ENCODE assay signal across 27 mouse cellular contexts in genomic region chr7:144432920-144433319, GRCm38 (mm10). TPM values are rescaled to one million over a fixed set of nuclear protein-coding genes. Genes with fewer than 3 reads are reported as not detected.
A peak's percentile ranks its signal among the peaks of the same experiment; 100 is the strongest.
DNase-seq lines count a peak whose midpoint lies in the region; ATAC-seq and TF ChIP-seq lines count a peak whose summit lies in the region.
"Had no signal": no experiment of that assay in that cellular context is flagged by ENCODE, and none has a peak within 500 bp of the region (broad histone marks: within the 10 kb centered on the region; RNA-seq: fewer than 3 reads in every experiment).

No protein-coding gene starts in this region.

- H3K4me1 ChIP-seq in kidney, embryonic 14.5 days (ENCODE audit: control insufficient read depth, insufficient read depth, low read length): no peaks in the 10 kb centered on the region
- H3K4me1 ChIP-seq in liver, postnatal 0 days (ENCODE audit: insufficient read depth): no peaks in the 10 kb centered on the region
- H3K4me1 ChIP-seq in forebrain, embryonic 11.5 days (replicated peaks; ENCODE audit: control insufficient read depth, insufficient read depth, low read length): no peaks in the 10 kb centered on the region
- H3K4me1 ChIP-seq: embryonic facial prominence, embryonic 10.5 days; embryonic facial prominence, embryonic 13.5 days; forebrain, embryonic 13.5 days; heart, embryonic 10.5 days; heart, embryonic 13.5 days had no signal

- TF ChIP-seq CTCF in Patski (IDR thresholded peaks at IDR 0.05): no peak
- no peak for TF ChIP-seq CTCF in liver, postnatal 0 days (IDR thresholded peaks at IDR 0.05; ENCODE audit: low read depth)

- CTCF ChIA-PET in Patski (lab: Charles Lee): interaction anchor here (0.6 to 1.1 kb wide), 4 partner anchors 14 to 221 kb away, joined by 3 read pairs; no protein-coding TSS in a partner anchor

- POLR2A ChIA-PET in Patski (lab: Charles Lee): no interaction called here

- WGBS in kidney, embryonic 14.5 days: 72% methylated on average over 2 of the region's 2 CpGs
- 70% methylated on average over 2 of the region's 2 CpGs for WGBS in liver, postnatal 0 days (ENCODE audit: insufficient replicate concordance)
- WGBS in forebrain, embryonic 11.5 days: 83% methylated on average over 2 of the region's 2 CpGs

- H3K27me3 ChIP-seq in kidney, embryonic 14.5 days (ENCODE audit: control insufficient read depth, insufficient read depth, low read length): no peaks in the 10 kb centered on the region
- H3K27me3 ChIP-seq in Patski: no peaks in the 10 kb centered on the region
- no peaks in the 10 kb centered on the region for H3K27me3 ChIP-seq in liver, postnatal 0 days (ENCODE audit: insufficient read depth, low read length)
- no peaks in the 10 kb centered on the region for H3K27me3 ChIP-seq in forebrain, embryonic 11.5 days (ENCODE audit: control insufficient read depth, insufficient read depth, low read length)
- H3K27me3 ChIP-seq: embryonic facial prominence, embryonic 13.5 days had no signal

- in situ Hi-C loops in Patski (cut with MboI; ENCODE audit: low pct_unique_long_range_greater_than_20kb): no loop called here

- no peak for TF ChIP-seq EP300 in liver, postnatal 0 days (IDR thresholded peaks at IDR 0.05; ENCODE audit: low read depth)

- H3K4me2 ChIP-seq in kidney, embryonic 14.5 days (replicated peaks; ENCODE audit: low read depth, low read length): no peak overlapping the region
- H3K4me2 ChIP-seq in liver, postnatal 0 days (ENCODE audit: low read depth, low read length): no peak overlapping the region
- no peak overlapping the region for H3K4me2 ChIP-seq in forebrain, embryonic 11.5 days (ENCODE audit: low read depth, low read length, severe bottlenecking)
- H3K4me2 ChIP-seq: embryonic facial prominence, embryonic 13.5 days; forebrain, embryonic 13.5 days; heart, embryonic 13.5 days; hindbrain, embryonic 14.5 days had no signal

- no peak overlapping the region for H3K9ac ChIP-seq in kidney, embryonic 14.5 days (ENCODE audit: low read depth, low read length)
- no peak overlapping the region for H3K9ac ChIP-seq in liver, postnatal 0 days (replicated peaks)
- no peak overlapping the region for H3K9ac ChIP-seq in forebrain, embryonic 11.5 days (ENCODE audit: low read length)
- H3K9ac ChIP-seq: embryonic facial prominence, embryonic 13.5 days; forebrain, embryonic 13.5 days; heart, embryonic 13.5 days; hindbrain, embryonic 14.5 days had no signal

- no peak overlapping the region for H3K27ac ChIP-seq in kidney, embryonic 14.5 days (ENCODE audit: low read depth, low read length)
- H3K27ac ChIP-seq in liver, postnatal 0 days (ENCODE audit: low read depth): no peak overlapping the region
- no peak overlapping the region for H3K27ac ChIP-seq in forebrain, embryonic 11.5 days (ENCODE audit: low read depth, low read length)
- H3K27ac ChIP-seq: embryonic facial prominence, embryonic 10.5 days; embryonic facial prominence, embryonic 13.5 days; forebrain, embryonic 13.5 days; heart, adult 2 months; heart, embryonic 10.5 days; heart, embryonic 13.5 days; hindbrain, embryonic 14.5 days had no signal

- H3K9me3 ChIP-seq in kidney, embryonic 14.5 days (ENCODE audit: control insufficient read depth, low read length): no peaks in the 10 kb centered on the region
- no peaks in the 10 kb centered on the region for H3K9me3 ChIP-seq in liver, postnatal 0 days (ENCODE audit: low read length)
- no peaks in the 10 kb centered on the region for H3K9me3 ChIP-seq in forebrain, embryonic 11.5 days (ENCODE audit: control insufficient read depth, low read length)
- H3K9me3 ChIP-seq: embryonic facial prominence, embryonic 10.5 days; embryonic facial prominence, embryonic 13.5 days; forebrain, embryonic 13.5 days; heart, embryonic 10.5 days; heart, embryonic 13.5 days had no signal

- no peak overlapping the region for H3K4me3 ChIP-seq in kidney, embryonic 14.5 days (ENCODE audit: low read length)
- no peak overlapping the region for H3K4me3 ChIP-seq in liver, postnatal 0 days (ENCODE audit: low read depth, low read length)
- no peak overlapping the region for H3K4me3 ChIP-seq in forebrain, embryonic 11.5 days (ENCODE audit: low read depth, low read length)
- H3K4me3 ChIP-seq: embryonic facial prominence, embryonic 10.5 days; embryonic facial prominence, embryonic 13.5 days; erythroblast, embryonic 14.5 days; forebrain, embryonic 13.5 days; heart, adult 2 months; heart, embryonic 10.5 days; heart, embryonic 13.5 days had no signal

- no peak for ATAC-seq in kidney, embryonic 14.5 days (ENCODE audit: low FRiP score, low TSS enrichment)
- ATAC-seq in Patski: peak; percentile 46
- no peak for ATAC-seq in liver, postnatal 0 days
- ATAC-seq in forebrain, embryonic 11.5 days (replicated peaks; ENCODE audit: low FRiP score): no peak
- ATAC-seq: forebrain, embryonic 13.5 days; forebrain, embryonic 16.5 days had no signal

- peak; percentile 70 for DNase-seq in kidney, adult 11 months
- no peak for DNase-seq in kidney, postnatal 14 days
- DNase-seq in kidney, adult 8-10 months: peak; percentile 45 to 65
- no peak for DNase-seq in Patski (ENCODE audit: low read depth, low spot score)
- DNase-seq in kidney, postnatal 36 days: peak; percentile 48 to 59
- no peak for DNase-seq in liver, postnatal 0 days
- DNase-seq in forebrain, embryonic 11.5 days (ENCODE audit: low spot score): no peak
- DNase-seq: adrenal gland, postnatal 10 days; adrenal gland, postnatal 36 days; cerebellum, adult 2 months; cerebellum, adult 9-11 months; cerebellum, postnatal 25 days; embryo, embryonic 11 days; gastrocnemius, postnatal 10 days; gastrocnemius, postnatal 36 days; heart, adult 2 months; heart, postnatal 14 days; heart, postnatal 4 days had no signal

- peaks cover 24% of the 10 kb centered on the region for H3K36me3 ChIP-seq in kidney, embryonic 14.5 days (ENCODE audit: control insufficient read depth, insufficient read depth, low read length)
- H3K36me3 ChIP-seq in liver, postnatal 0 days (replicated peaks; ENCODE audit: insufficient read depth, low read length): peaks cover 7% of the 10 kb centered on the region; the same call in 1 of the 2 replicates
- H3K36me3 ChIP-seq in forebrain, embryonic 11.5 days (ENCODE audit: control insufficient read depth, insufficient read depth, low read length): no peaks in the 10 kb centered on the region; the same call in 1 of the 2 replicates

RNA-seq across cellular contexts. Expression of gene Cttn, which starts 37.9 kb away (rescaled TPM):
- polyA plus RNA-seq in kidney, embryonic 14.5 days (2014; fragmentation: Nextera tagmentation; extraction: Ambion mirVana): 85.1 and 177 TPM in 2 replicates
- 385 TPM for polyA plus RNA-seq in Patski (2021)
- polyA plus RNA-seq in liver, postnatal 0 days (2015; fragmentation: Nextera tagmentation; extraction: Ambion mirVana): 24.8 and 29.0 TPM in 2 replicates
- 183 and 190 TPM in 2 replicates for polyA plus RNA-seq in forebrain, embryonic 11.5 days (2014; fragmentation: Nextera tagmentation; extraction: Ambion mirVana)

Comparison
In these comparisons a context has a peak if more than half of its experiments do, and no peak if none do; other contexts are left out.
1. DNase-seq: peak in kidney, adult 11 months (single experiment), kidney, adult 8-10 months (2 of 2) and kidney, postnatal 36 days (2 of 2); none in kidney, postnatal 14 days (single experiment), Patski (single experiment), liver, postnatal 0 days (single experiment) and forebrain, embryonic 11.5 days (single experiment).